9 mouse cellular contexts compared by ENCODE assay signal in the genomic region with DNA sequence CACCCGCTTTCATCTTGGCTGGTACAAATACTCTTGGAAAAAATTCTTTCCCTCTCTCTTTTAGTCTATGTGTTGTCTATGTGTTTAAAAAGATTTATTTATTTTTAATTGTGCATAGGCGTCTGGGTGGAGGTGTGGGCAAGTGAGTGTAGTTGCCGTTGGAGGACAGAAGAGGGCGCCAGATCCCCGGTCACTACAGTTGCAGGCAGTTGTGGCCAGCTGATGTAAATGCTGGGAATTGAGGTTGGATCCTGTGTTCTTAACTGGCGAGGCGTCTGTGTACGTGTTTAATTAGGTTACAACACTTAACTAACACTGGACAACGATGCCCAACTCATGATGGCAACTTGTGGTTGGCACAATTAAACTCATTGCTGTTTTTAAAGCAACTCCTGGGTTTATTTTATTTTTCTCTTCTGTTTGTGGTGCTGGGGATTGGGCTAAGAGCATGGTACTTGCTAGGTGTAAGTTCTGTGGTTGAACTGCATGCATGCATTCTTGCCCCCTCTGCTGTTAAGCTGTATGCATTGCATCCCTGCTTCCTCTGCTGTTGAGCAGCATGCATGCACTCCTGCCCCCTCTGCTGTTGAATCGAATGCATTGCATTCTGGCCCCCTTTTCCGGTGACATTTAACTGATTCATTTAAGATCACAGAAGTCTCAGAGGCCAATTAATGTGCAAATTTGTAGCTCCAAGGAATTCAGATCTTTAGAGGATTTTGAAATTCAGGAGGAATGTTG. TPM values are rescaled to one million over a fixed set of nuclear protein-coding genes. Genes with fewer than 3 reads are reported as not detected.
A peak's percentile ranks its signal among the peaks of the same experiment; 100 is the strongest.
DNase-seq lines count a peak whose midpoint lies in the region; TF ChIP-seq lines count a peak whose summit lies in the region.
"Had no signal": no experiment of that assay in that cellular context is flagged by ENCODE, and none has a peak within 500 bp of the region (broad histone marks: within the 10 kb centered on the region; RNA-seq: fewer than 3 reads in every experiment).

No protein-coding gene starts in this region.

- no peak overlapping the region for H3K4me3 ChIP-seq in embryonic facial prominence, embryonic 10.5 days
- no peak overlapping the region for H3K4me3 ChIP-seq in lung, adult 2 months (replicated peaks; ENCODE audit: extremely low read depth, low read depth, low read length)

- TF ChIP-seq POLR2A in lung, adult 2 months (IDR thresholded peaks at IDR 0.05; ENCODE audit: borderline replicate concordance, extremely low read depth, low read depth, low read length): no peak

- no peaks in the 10 kb centered on the region for H3K9me3 ChIP-seq in embryonic facial prominence, embryonic 10.5 days

- 78% methylated on average over 11 of the region's 11 CpGs for WGBS in embryonic facial prominence, embryonic 10.5 days
- WGBS in lung, adult 2 months: 73% methylated on average over 11 of the region's 11 CpGs

- H3K4me1 ChIP-seq in embryonic facial prominence, embryonic 10.5 days: peaks cover 7% of the 10 kb centered on the region
- H3K4me1 ChIP-seq in lung, adult 2 months (ENCODE audit: control insufficient read depth, insufficient read depth, low read length): peaks cover 8% of the 10 kb centered on the region

- no peaks in the 10 kb centered on the region for H3K36me3 ChIP-seq in embryonic facial prominence, embryonic 10.5 days (replicated peaks)

- no peak overlapping the region for H3K27ac ChIP-seq in embryonic facial prominence, embryonic 10.5 days (replicated peaks)

- no peaks in the 10 kb centered on the region for H3K27me3 ChIP-seq in embryonic facial prominence, embryonic 10.5 days (replicated peaks; ENCODE audit: low read depth, poor library complexity, severe bottlenecking)

- TF ChIP-seq CTCF in lung, adult 2 months (IDR thresholded peaks at IDR 0.05; ENCODE audit: insufficient read depth, low read length): peak; percentile 100

- peak; percentile 82 to 91 for DNase-seq in CD8-positive naive resting alpha-beta T cell, adult 2 months (ENCODE audit: low read depth in 2 of 2, low spot score in 2 of 2)
- peak; percentile 68 for DNase-seq in adrenal gland, postnatal 25 days
- peak; percentile 81 for DNase-seq in embryonic facial prominence, embryonic 10.5 days (ENCODE audit: low spot score)
- DNase-seq in heart, adult 9 months (ENCODE audit: low spot score in 2 of 2): peak; percentile 74 to 84
- peak; percentile 64 to 92 for DNase-seq in layer of hippocampus, adult 18-20 months (ENCODE audit: low spot score in 2 of 2)
- peak; percentile 67 for DNase-seq in lung, adult 2 months
- DNase-seq in ovary, adult 18-20 months (ENCODE audit: low spot score): peak; percentile 74
- peak; percentile 68 to 80 for DNase-seq in thymus, adult 18-20 months

RNA-seq across cellular contexts. Expression of gene Tut7, which starts 17.7 kb away (rescaled TPM):
- 59.2 and 76.0 TPM in 2 replicates for total RNA-seq in adrenal gland, postnatal 25 days (2021)
- 40.7 and 41.3 TPM in 2 replicates for polyA plus RNA-seq in embryonic facial prominence, embryonic 10.5 days (2016; fragmentation: Nextera tagmentation; extraction: Ambion mirVana)
- total RNA-seq in layer of hippocampus, adult 18-20 months (2021): 10 to 100 TPM; 55.0 to 58.0 TPM
- 20.1 and 24.5 TPM in 2 replicates for polyA plus RNA-seq in lung, adult 2 months (2012; rRNA removed)

RNA-seq across cellular contexts. Expression of gene Gm49354, which starts 58.6 kb away (rescaled TPM):
- not detected in 2 replicates for total RNA-seq in adrenal gland, postnatal 25 days (2021)
- not detected in 2 replicates for polyA plus RNA-seq in embryonic facial prominence, embryonic 10.5 days (2016; fragmentation: Nextera tagmentation; extraction: Ambion mirVana)
- total RNA-seq in layer of hippocampus, adult 18-20 months (2021): not detected
- not detected in 2 replicates for polyA plus RNA-seq in lung, adult 2 months (2012; rRNA removed)
- polyA plus RNA-seq: heart, embryonic 16.5 days had no signal
